Mouse (Mus musculus): Measurements from ENCODE around the gene Dzip1l. TPM values are rescaled to one million over a fixed set of nuclear protein-coding genes. Genes with fewer than 3 reads are reported as not detected.

The Dzip1l gene
- polyA plus RNA-seq, 1 experiment from 2014 or later = 14.5 TPM

GRCm38 (mm10) chr9:99620196-99620595, 9.1 kb upstream of the Dzip1l start:
- DNase-seq (ENCODE audit: low spot score) = no peak
- Histone ChIP-seq H3K4me3 (ENCODE audit: low read depth, low read length) (no peak overlapping the region), H3K4me1 (replicated peaks; ENCODE audit: control insufficient read depth, insufficient read depth, low read length) (no peaks in the 10 kb centered on the region), H3K9me3 (ENCODE audit: control insufficient read depth, low read length) (no peaks in the 10 kb centered on the region), H3K27me3 (ENCODE audit: control insufficient read depth, insufficient read depth, low read length) (no peaks in the 10 kb centered on the region), H3K4me2 (replicated peaks; ENCODE audit: low read depth, low read length) (no peak overlapping the region), H3K27ac (ENCODE audit: low read depth, low read length) (no peak overlapping the region), H3K36me3 (ENCODE audit: control insufficient read depth, insufficient read depth, low read length) (no peaks in the 10 kb centered on the region), H3K9ac (ENCODE audit: low read depth, low read length) (no peak overlapping the region)
- no peak for ATAC-seq (ENCODE audit: low FRiP score)
- 91% methylated on average over 11 of the region's 11 CpGs for WGBS

GRCm38 (mm10) chr9:99622034-99622433, 7.3 kb upstream of the Dzip1l start:
- Histone ChIP-seq H3K9me3 (ENCODE audit: control insufficient read depth, low read length) (no peaks in the 10 kb centered on the region), H3K27ac (ENCODE audit: low read depth, low read length) (no peak overlapping the region), H3K4me2 (replicated peaks; ENCODE audit: low read depth, low read length) (no peak overlapping the region), H3K27me3 (ENCODE audit: control insufficient read depth, insufficient read depth, low read length) (no peaks in the 10 kb centered on the region), H3K4me1 (replicated peaks; ENCODE audit: control insufficient read depth, insufficient read depth, low read length) (no peaks in the 10 kb centered on the region), H3K36me3 (ENCODE audit: control insufficient read depth, insufficient read depth, low read length) (no peaks in the 10 kb centered on the region), H3K4me3 (ENCODE audit: low read depth, low read length) (no peak overlapping the region), H3K9ac (ENCODE audit: low read depth, low read length) (no peak overlapping the region)
- DNase-seq (ENCODE audit: low spot score) (no peak), ATAC-seq (ENCODE audit: low FRiP score) (no peak)
- 81% methylated on average over 1 of the region's 1 CpGs for WGBS

GRCm38 (mm10) chr9:99622966-99623365, 6.3 kb upstream of the Dzip1l start:
- H3K27ac ChIP-seq (ENCODE audit: low read depth, low read length) = no peak overlapping the region
- H3K9ac ChIP-seq (ENCODE audit: low read depth, low read length) = no peak overlapping the region
- ATAC-seq (ENCODE audit: low FRiP score) (no peak), DNase-seq (ENCODE audit: low spot score) (no peak)
- no peaks in the 10 kb centered on the region for H3K27me3 ChIP-seq (ENCODE audit: control insufficient read depth, insufficient read depth, low read length)
- H3K4me1 ChIP-seq (replicated peaks; ENCODE audit: control insufficient read depth, insufficient read depth, low read length) = no peaks in the 10 kb centered on the region
- no peaks in the 10 kb centered on the region for H3K9me3 ChIP-seq (ENCODE audit: control insufficient read depth, low read length)
- H3K36me3 ChIP-seq (ENCODE audit: control insufficient read depth, insufficient read depth, low read length) = no peaks in the 10 kb centered on the region
- no peak overlapping the region for H3K4me2 ChIP-seq (replicated peaks; ENCODE audit: low read depth, low read length)
- WGBS = 60% methylated on average over 2 of the region's 2 CpGs
- no peak overlapping the region for H3K4me3 ChIP-seq (ENCODE audit: low read depth, low read length)

GRCm38 (mm10) chr9:99624117-99624516, 5.2 kb upstream of the Dzip1l start:
- ATAC-seq (ENCODE audit: low FRiP score) (no peak), DNase-seq (ENCODE audit: low spot score) (no peak)
- no peak overlapping the region for H3K27ac ChIP-seq (ENCODE audit: low read depth, low read length)
- H3K9me3 ChIP-seq (ENCODE audit: control insufficient read depth, low read length) = no peaks in the 10 kb centered on the region
- no peak overlapping the region for H3K4me3 ChIP-seq (ENCODE audit: low read depth, low read length)
- no peaks in the 10 kb centered on the region for H3K36me3 ChIP-seq (ENCODE audit: control insufficient read depth, insufficient read depth, low read length)
- no peak overlapping the region for H3K9ac ChIP-seq (ENCODE audit: low read depth, low read length)
- H3K4me1 ChIP-seq (replicated peaks; ENCODE audit: control insufficient read depth, insufficient read depth, low read length) = no peaks in the 10 kb centered on the region
- WGBS = 80% methylated on average over 6 of the region's 6 CpGs
- no peak overlapping the region for H3K4me2 ChIP-seq (replicated peaks; ENCODE audit: low read depth, low read length)
- H3K27me3 ChIP-seq (ENCODE audit: control insufficient read depth, insufficient read depth, low read length) = no peaks in the 10 kb centered on the region

GRCm38 (mm10) chr9:99628581-99628980, 715 bp upstream of the Dzip1l start:
- DNase-seq (ENCODE audit: low spot score) = no peak
- no peak for ATAC-seq (ENCODE audit: low FRiP score)
- H3K27me3 ChIP-seq (ENCODE audit: control insufficient read depth, insufficient read depth, low read length) = no peaks in the 10 kb centered on the region
- peak overlapping the region; percentile 77; the same call in 1 of the 2 replicates for H3K4me2 ChIP-seq (replicated peaks; ENCODE audit: low read depth, low read length)
- WGBS = 59% methylated on average over 4 of the region's 4 CpGs
- no peak overlapping the region for H3K9ac ChIP-seq (ENCODE audit: low read depth, low read length)
- peaks cover 7% of the 10 kb centered on the region; the same call in 1 of the 2 replicates for H3K4me1 ChIP-seq (replicated peaks; ENCODE audit: control insufficient read depth, insufficient read depth, low read length)
- peak overlapping the region; percentile 61; the same call in 1 of the 2 replicates for H3K4me3 ChIP-seq (ENCODE audit: low read depth, low read length)
- no peaks in the 10 kb centered on the region for H3K36me3 ChIP-seq (ENCODE audit: control insufficient read depth, insufficient read depth, low read length)
- H3K9me3 ChIP-seq (ENCODE audit: control insufficient read depth, low read length) = no peaks in the 10 kb centered on the region
- H3K27ac ChIP-seq (ENCODE audit: low read depth, low read length) = no peak overlapping the region

GRCm38 (mm10) chr9:99630071-99630470, 775 bp downstream of the Dzip1l start:
- H3K4me2 ChIP-seq (replicated peaks; ENCODE audit: low read depth, low read length) = peak overlapping the region; percentile 77
- no peaks in the 10 kb centered on the region for H3K27me3 ChIP-seq (ENCODE audit: control insufficient read depth, insufficient read depth, low read length)
- peak overlapping the region; percentile 72 for H3K9ac ChIP-seq (ENCODE audit: low read depth, low read length)
- ATAC-seq (ENCODE audit: low FRiP score) (peak; percentile 12; the same call in 1 of the 2 replicates), DNase-seq (ENCODE audit: low spot score) (no peak)
- peak overlapping the region; percentile 61 for H3K4me3 ChIP-seq (ENCODE audit: low read depth, low read length)
- no peaks in the 10 kb centered on the region for H3K9me3 ChIP-seq (ENCODE audit: control insufficient read depth, low read length)
- H3K36me3 ChIP-seq (ENCODE audit: control insufficient read depth, insufficient read depth, low read length) = no peaks in the 10 kb centered on the region; the same call in 1 of the 2 replicates
- H3K27ac ChIP-seq (ENCODE audit: low read depth, low read length) = peak overlapping the region; percentile 68
- WGBS = 1% methylated on average over 11 of the region's 11 CpGs
- H3K4me1 ChIP-seq (replicated peaks; ENCODE audit: control insufficient read depth, insufficient read depth, low read length) = peaks cover 7% of the 10 kb centered on the region; the same call in 1 of the 2 replicates

- peaks cover 7% of the 10 kb centered on the region; the same call in 1 of the 2 replicates for H3K4me1 ChIP-seq (replicated peaks; ENCODE audit: control insufficient read depth, insufficient read depth, low read length)
- 46% methylated on average over 9 of the region's 9 CpGs for WGBS
- H3K27ac ChIP-seq (ENCODE audit: low read depth, low read length) = no peak overlapping the region
- no peak for ATAC-seq (ENCODE audit: low FRiP score)
- peak overlapping the region; percentile 77 for H3K4me2 ChIP-seq (replicated peaks; ENCODE audit: low read depth, low read length)
- H3K27me3 ChIP-seq (ENCODE audit: control insufficient read depth, insufficient read depth, low read length) = no peaks in the 10 kb centered on the region
- peak overlapping the region; percentile 61 for H3K4me3 ChIP-seq (ENCODE audit: low read depth, low read length)
- no peaks in the 10 kb centered on the region for H3K9me3 ChIP-seq (ENCODE audit: control insufficient read depth, low read length)
- peak; percentile 24 for DNase-seq (ENCODE audit: low spot score)
- no peaks in the 10 kb centered on the region; the same call in 1 of the 2 replicates for H3K36me3 ChIP-seq (ENCODE audit: control insufficient read depth, insufficient read depth, low read length)
- peak overlapping the region; percentile 72 for H3K9ac ChIP-seq (ENCODE audit: low read depth, low read length)
Observed at GRCm38 (mm10) chr9:99630528-99631125, 1.3 kb downstream of the Dzip1l start.

GRCm38 (mm10) chr9:99631781-99632180, 2.5 kb downstream of the Dzip1l start:
- peaks cover 7% of the 10 kb centered on the region; the same call in 1 of the 2 replicates for H3K4me1 ChIP-seq (replicated peaks; ENCODE audit: control insufficient read depth, insufficient read depth, low read length)
- peak overlapping the region; percentile 21; the same call in 1 of the 2 replicates for H3K4me2 ChIP-seq (replicated peaks; ENCODE audit: low read depth, low read length)
- H3K27ac ChIP-seq (ENCODE audit: low read depth, low read length) = peak overlapping the region; percentile 62; the same call in 1 of the 2 replicates
- 28% methylated on average over 2 of the region's 2 CpGs for WGBS
- no peaks in the 10 kb centered on the region; the same call in 1 of the 2 replicates for H3K36me3 ChIP-seq (ENCODE audit: control insufficient read depth, insufficient read depth, low read length)
- no peak overlapping the region for H3K9ac ChIP-seq (ENCODE audit: low read depth, low read length)
- H3K9me3 ChIP-seq (ENCODE audit: control insufficient read depth, low read length) = no peaks in the 10 kb centered on the region
- ATAC-seq (ENCODE audit: low FRiP score) (no peak), DNase-seq (ENCODE audit: low spot score) (peak; percentile 41)
- no peak overlapping the region for H3K4me3 ChIP-seq (ENCODE audit: low read depth, low read length)
- H3K27me3 ChIP-seq (ENCODE audit: control insufficient read depth, insufficient read depth, low read length) = no peaks in the 10 kb centered on the region

- 41% methylated on average over 8 of the region's 8 CpGs for WGBS
- Histone ChIP-seq H3K9ac (ENCODE audit: low read depth, low read length) (no peak overlapping the region), H3K36me3 (ENCODE audit: control insufficient read depth, insufficient read depth, low read length) (no peaks in the 10 kb centered on the region; the same call in 1 of the 2 replicates), H3K9me3 (ENCODE audit: control insufficient read depth, low read length) (no peaks in the 10 kb centered on the region), H3K4me3 (ENCODE audit: low read depth, low read length) (0 out of 2 replicates have a peak overlapping the region, but pooled peaks have one; percentile 6), H3K4me1 (replicated peaks; ENCODE audit: control insufficient read depth, insufficient read depth, low read length) (peaks cover 7% of the 10 kb centered on the region; the same call in 1 of the 2 replicates), H3K4me2 (replicated peaks; ENCODE audit: low read depth, low read length) (peak overlapping the region; percentile 21), H3K27me3 (ENCODE audit: control insufficient read depth, insufficient read depth, low read length) (no peaks in the 10 kb centered on the region), H3K27ac (ENCODE audit: low read depth, low read length) (peak overlapping the region; percentile 62)
- DNase-seq (ENCODE audit: low spot score) (peak; percentile 50), ATAC-seq (ENCODE audit: low FRiP score) (no peak)
Observed at GRCm38 (mm10) chr9:99632264-99632663, 3.0 kb downstream of the Dzip1l start.
